Mouse (Mus musculus) small intestine, adult 2 months (tissue): ENCODE data around the gene Zfp507.

Experiments used
- CTCF ChIP-seq: fragments of 200-500 bp; IDR thresholded peaks from 2 replicates; pipeline ENCODE4 v1.5.1; 2012; ENCODE audit warnings: low read depth, mild to moderate bottlenecking, control low read depth, inconsistent platforms, low read length, moderate library complexity, mixed read lengths; ENCODE audit not compliant: insufficient replicate concordance, insufficient read length; ENCODE audit errors: extremely low read depth
- POLR2A ChIP-seq: fragments of 200-500 bp; IDR thresholded peaks from 2 replicates; pipeline ENCODE4 v1.6.1; 2012; ENCODE audit warnings: low read depth, mild to moderate bottlenecking, control low read depth, inconsistent platforms, low read length, moderate library complexity

DNA sequence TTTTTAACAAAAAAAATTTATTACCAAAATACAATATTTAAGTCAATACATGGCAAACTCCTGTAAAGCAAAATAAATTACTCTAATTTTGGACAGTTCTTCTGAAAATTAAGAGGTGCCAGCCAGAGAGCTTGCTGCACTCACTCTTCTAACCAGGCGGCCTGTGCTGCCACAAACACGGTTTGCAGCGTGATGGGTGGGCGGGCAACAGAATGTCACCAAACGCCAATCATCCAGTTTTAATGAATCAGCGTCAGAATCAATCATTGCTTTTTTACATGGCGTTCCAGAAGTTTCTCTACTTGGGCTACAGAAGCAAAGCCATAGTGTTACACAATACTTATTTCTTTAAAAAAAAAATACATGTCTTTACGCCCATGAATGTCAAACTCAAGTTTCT is 30.5 kb downstream of the Zfp507 start:
- TF ChIP-seq CTCF, result no peak
- no peak for TF ChIP-seq POLR2A
